Mouse (Mus musculus): ENCODE results near the gene AB124611.
"Not testable (repeated sequence)": the region's sequence is repeated elsewhere in the genome, so short reads cannot be mapped to it uniquely, and the experiment has no call there.

Gene AB124611

DNA sequence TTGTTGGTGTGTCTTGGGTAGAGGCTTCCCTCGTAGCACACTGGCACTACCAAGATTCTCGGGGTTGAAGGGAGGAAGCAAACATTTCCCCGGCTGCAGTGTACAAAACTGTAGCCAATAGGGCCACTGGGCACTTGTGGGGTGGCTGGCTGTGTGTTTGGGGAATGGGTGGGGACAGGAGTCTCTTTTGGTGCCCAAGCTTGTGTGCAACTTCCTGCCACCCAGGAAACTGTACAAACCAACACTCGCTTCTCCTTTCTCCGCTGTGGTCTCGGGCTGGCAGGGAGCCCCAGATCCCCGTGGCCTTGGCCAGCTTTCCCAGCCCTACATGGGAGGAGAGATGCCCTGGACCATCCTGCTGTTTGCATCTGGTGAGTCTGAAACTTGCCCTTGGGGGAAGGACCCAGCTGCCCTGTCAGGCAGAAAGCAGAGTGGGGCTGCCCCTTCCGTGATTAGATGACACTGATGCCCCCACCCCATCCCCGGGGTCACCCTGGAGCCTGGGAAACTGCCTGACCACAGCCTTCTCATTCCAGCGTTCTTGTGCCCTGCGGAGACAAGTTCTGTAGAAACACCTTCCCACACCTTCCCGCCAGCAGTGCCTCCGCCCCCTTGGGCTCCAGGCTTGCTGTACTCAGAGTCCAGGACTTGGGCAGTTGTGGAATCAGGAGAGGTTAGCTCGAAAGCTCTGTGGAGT, at the start of gene AB124611:
TSS of gene AB124611 (plus strand) at position 240 of the 697 bp plus-strand sequence.
- no peak for DNase-seq (ENCODE audit: low spot score)

DNA sequence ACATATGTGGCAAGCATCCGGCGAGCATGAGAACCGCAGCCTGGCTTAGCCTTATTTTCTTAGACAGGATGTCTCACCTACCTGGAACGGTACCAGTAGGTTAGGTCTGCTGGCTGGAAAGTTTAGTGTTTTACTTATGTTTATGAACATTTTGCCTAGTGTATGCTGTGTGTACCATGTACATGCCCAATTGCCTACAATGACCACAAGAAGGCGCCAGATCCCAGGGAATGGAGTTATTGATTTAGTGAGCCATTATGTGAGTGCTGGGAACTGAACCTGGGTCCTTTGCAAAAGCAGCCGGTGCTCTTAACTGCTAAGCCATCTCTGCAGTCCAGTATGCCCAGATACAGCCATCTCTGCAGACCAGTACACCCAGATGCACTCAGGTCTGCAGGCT, 48.3 kb upstream of the AB124611 start:
- no peak for DNase-seq (ENCODE audit: low spot score)

DNA sequence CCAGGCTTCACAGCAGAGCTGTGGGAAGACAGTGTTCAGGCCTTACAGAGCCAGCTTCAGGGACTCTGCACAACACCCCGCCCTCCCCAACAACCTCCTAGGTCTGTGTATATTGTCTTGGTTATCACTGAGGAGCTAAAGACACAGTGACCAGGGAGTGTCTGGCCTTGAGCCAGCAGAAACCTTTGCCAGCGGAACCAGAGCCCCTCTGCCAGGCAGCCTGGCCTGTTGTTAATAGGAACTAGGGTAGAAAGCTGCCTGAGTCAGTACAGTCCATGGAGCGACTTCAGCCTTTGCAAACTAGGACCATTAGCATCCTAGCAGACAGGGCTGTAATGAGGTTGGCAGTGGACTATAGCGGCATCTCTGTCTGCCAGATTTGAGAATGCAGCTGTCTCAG, 41.9 kb upstream of the AB124611 start:
- DNase-seq (ENCODE audit: low spot score) = no peak

DNA sequence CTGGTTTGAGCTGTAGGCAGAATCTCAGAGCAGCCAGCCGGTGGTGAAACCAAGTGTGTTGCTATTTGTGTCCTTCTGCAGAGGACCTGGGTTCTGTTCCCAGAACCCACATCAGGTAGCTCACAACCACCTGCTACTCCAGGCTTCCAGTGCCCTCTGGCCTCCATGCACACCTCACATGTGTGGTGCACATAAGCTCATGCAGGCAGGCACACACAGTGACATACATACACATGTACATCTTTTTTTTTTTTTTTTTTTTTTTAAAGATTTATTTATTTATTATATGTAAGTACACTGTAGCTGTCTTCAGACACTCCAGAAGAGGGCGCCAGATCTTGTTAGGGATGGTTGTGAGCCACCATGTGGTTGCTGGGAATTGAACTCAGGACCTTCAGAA, 37.7 kb upstream of the AB124611 start:
- DNase-seq (ENCODE audit: low spot score) = not testable (repeated sequence)

DNA sequence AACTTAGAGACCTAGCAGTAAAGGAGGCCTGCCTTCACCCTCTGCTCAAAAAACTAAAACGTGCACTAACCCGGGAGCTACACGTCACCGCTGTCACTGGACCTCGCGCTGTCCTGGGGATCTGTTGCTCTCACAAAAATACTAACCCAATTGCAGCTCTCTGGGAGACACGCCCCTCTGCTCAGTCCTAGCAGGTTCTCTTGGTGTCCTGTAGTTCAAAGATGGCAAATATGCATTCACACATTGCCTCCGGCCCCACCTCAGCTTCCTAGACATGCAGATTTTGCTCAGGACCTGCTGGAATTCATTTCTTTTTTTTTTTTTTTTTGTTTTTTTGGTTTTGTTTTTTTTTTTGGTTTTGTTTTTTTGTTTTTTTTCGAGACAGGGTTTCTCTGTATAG, 35.3 kb upstream of the AB124611 start:
- no peak for DNase-seq (ENCODE audit: low spot score)

DNA sequence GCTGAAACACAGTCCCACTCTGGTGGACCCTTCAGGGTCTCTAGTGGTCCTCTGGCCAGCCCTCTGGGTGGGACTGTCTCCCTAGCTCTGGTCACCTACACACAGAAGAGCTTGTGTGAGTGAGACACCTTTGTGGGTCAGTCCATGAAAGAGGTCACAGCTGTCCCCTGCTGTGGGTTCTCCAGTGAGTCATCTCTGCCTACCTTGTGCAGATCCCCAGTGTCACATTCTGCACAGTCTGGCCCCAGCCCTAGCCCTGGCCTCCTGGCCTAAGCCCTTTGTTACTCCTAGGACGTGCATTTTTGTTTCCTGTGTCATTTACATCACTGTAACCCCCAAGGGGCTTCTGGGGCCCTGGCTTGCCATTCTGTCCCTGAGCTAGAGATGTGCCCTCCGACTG, 32.1 kb upstream of the AB124611 start:
- no peak for DNase-seq (ENCODE audit: low spot score)

DNA sequence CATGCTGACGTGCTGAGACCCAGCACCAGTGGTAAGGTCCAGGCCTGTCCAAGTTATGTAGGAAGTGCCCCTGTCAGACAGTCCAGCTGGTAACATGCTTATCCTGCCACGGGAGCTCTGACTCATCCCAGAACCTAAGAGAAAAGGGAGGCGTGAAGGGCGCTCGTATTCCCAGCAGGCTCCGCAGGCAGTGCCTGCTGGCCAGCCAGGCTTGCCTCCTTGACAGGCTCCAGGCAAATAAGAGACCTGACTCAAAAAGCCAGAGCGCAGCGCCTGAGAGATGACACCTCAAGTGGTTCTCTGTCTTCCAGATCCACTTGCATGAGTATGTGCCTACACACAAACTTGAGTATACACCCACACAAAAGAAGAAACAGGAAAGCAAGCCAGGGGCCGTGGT, 31.2 kb upstream of the AB124611 start:
- DNase-seq (ENCODE audit: low spot score) = no peak

DNA sequence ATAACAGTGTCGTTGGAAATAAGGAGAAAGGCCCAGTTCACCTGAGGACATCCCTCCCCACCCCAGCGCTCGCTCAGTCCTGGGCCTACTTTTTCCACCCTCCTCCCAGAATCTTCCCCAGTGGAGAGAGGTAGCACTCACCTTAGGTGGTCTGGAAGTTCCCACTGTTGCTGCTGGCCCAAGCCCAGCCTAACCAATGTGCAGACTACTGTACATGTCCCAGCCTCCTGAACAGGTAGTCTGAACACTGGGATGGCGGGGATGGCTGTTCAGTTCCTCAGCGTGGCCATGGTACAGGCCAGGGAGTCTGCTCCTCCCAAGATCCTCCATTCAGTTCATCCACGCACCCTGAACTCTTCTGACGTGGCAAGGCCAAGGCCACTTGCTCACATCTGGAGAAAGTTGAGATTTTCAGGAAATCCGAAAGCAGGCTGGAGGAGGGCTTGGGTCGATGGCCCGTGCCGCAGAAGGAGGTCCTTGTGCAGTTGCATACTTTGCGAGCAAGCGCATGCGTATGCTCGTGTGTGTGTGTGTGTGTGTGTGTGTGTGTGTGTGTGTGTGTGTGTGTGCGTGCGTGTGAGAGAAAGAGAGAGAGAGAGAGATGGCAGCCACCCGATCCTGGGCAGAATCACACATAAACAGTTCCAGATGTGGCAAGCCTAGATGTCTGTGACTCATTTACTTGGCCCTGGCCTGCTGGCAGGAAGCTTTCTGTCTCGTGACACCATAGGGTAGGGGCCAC, 29.5 kb upstream of the AB124611 start:
- no peak for DNase-seq (ENCODE audit: low spot score)

DNA sequence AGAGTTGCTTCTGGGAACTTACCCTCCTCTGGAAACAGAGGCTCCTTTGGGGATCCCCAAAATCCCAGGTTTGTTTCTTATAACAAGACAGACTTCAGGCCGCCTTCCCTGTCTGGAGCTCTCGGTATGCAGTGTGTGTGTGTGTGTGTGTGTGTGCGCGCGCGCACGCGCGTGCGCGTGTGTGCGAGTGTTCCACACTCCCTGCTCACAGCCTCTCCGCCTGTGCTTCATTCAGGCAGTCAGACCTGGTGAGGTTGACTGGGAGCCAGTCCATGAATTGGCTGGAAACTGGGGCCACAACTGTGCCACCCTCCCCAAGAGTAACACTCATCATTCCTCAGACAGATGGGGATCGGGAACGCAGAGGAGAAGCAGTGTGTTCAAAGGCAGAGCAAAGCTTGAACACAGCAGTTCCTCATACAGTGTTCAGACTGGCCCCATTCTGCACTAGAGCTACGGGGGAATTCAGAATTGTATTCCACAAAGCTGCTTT, 28.9 kb upstream of the AB124611 start:
- no peak for DNase-seq (ENCODE audit: low spot score)

DNA sequence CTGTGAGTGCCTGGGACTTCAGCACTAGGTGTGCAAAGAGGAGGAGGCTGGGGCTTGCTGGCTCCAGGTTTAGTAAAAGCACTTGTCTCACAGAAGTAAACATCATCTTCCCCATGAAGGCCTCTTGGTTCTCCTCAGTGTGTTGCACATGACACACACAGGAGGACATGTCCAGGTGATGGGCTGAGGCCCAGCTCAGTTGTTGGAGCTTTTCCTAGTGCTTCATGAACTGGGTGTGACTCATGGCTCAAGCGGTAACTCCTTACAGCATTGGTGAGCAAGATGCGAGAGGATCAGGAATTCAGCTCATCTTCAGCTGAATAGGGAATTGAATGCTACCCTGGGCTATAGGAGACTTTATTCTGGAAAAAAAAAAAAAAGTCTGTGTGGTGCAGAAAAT, 28.3 kb upstream of the AB124611 start:
- DNase-seq (ENCODE audit: low spot score) = no peak

DNA sequence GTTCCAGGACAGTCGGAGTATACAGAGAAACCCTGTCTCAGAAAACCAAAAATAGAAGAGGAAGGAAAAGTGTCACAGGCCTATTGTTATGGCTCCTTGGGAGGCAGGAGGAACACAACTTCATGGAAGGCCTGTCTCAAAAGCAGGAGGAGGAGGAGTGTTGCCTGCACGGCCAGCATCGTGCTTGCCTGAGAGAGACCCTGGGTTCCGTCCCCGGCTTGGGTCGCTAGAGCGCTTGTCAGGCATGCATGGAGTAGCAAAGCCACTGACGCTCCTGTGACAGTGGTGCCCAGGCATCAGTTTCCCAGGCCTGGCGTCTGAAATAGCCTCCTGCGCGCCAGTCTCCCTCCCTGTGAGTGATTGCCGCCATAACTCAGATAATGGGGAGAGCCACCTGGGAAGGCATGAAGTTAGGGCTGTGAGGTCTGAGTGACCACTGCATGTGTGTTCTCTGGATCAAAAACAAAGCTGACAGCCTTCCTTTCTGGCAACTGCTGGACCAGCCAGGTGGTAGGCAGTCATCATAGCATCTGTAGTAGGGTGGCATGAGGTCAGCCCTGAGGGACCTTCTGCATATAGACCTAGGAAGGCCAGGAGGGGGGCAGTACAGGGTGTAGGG, 27.6 kb upstream of the AB124611 start:
- DNase-seq (ENCODE audit: low spot score) = no peak

DNA sequence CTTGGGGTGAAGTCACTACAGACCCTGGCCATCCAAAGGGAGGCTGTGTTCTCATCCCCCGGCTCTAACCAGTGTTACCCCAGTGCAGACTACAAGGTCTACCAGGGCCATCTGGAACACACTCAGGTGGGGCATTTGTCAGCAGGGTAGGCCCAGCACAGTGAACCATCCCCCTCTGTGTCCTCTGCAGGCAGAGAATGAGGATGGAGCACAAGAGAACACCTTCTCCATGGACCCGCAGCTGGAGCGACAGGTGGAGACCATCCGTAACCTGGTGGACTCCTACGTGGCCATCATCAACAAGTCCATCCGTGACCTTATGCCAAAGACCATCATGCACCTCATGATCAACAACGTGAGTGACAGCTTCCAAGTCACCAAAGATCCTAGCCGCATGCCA, 22.6 kb upstream of the AB124611 start:
- no peak for DNase-seq (ENCODE audit: low spot score)

DNA sequence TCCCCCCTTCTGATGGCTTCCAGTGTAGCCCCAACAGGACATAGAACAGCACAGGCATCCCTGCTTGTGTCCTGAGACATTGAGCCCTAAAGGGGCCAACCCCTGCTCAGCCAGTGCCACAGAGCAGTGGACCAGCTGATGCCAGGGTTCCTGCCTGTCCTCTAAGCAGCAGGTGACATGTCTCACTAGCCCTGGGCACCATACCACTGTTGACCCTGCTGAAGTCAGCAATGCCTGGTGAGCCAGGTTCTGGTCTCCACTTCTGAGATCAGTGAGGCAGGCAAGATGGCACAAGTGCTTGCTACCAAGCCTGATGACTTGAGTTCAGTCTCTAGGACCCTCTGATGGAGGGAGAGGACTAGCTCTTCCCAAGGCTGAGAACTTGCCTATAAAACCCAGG, 20.2 kb upstream of the AB124611 start:
- DNase-seq (ENCODE audit: low spot score) = no peak

DNA sequence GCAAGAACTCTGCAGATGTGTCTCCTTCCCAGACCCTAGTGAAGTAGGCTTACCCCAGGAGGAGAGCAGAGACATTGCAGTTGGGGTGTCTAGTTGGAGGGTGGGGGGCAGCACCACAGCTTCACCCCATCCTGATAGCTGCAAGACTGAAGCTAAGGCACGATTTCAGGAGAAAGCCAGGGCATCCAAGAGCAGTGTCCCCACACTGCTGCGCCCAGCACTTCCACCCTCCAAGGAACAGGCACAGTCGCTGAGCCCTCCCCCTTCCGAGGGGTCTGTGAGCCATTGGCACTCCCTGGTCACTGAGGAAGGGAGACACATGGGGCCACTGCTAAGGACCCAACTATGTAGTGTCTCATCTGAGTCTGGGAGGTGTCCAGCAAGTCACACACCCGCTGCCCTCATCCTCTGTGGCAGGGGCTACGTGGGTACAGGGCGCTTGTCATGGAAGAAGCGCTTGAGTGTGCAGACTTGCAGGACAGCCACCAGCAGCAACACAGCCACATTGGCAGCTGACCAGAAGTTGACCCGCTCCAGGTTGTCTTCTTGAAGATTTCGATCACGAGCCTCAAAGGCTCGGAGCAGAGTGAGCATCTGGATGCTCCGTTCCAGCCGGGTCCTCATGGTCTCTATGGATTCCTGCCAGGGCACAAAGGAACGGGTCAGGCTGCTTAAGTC, 18.1 kb upstream of the AB124611 start:
- DNase-seq (ENCODE audit: low spot score) = no peak

DNA sequence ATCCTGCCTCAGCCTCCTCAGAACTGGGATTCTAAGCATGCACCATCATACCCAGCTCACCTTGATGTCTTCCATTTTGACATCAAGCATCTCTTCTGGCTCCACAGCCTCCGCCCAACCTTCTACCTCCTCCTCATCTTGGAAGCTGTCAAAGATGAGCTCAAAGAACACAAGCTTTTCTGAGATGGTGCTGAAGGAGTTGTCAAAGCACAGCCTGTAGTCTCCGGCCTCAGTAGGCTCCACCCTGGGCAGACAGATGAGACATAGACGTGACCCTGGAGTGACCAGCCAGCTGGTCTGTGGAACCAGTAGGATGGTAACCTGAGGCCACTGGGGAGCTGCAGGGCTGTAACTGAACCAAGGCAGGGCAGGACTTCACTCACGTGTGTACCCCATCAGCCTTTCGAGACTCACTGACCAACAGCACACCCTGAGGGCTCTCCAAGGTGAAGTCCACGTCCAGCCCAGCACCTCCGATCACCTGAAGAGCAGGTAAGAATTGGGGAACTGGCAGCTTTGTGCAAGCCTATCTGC, 17.0 kb upstream of the AB124611 start:
- no peak for DNase-seq (ENCODE audit: low spot score)

DNA sequence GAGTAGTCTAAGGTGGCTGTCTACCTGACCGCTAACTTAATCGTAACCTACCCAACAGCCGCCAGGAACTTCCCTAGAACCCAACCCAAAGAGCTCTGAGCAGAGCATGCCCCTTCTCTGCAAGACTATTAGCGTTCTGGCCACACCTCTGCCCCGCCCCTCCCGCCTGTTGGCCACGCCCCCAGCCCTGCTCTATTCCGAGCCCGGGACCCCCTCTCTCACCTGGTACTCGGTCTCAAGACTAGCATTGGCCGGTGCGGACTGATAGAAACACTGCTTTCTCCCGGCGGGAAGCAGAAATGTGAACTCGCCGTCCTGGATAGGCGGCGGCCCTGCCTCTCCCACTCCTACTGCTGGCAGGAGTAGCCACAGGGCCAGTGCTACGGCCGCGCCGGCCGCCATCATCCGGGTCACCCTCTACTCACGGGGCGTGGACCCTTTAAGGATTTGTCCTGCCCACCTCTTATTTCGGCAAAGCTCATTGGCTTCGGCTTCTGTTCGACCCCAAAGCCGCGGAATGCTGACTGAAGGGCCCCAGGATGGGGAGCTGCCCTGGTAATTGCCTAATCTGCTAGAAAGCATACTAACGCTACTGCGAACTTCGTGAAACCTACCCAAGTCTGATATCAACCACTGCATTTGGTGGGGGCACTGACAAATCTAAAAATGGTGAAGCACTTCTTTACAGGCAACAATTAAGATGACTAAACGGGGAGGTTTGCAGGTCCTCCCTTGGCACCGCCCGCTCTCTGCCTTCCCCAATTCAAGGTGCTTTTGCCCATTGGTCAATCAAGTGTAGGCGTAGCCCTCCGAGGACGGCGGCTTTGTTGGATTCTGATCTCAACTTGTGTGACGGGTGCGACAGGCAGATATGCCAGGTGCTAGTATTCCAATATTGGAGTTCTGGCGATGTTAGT, 15.9 kb upstream of the AB124611 start, which contains the start of gene Tmed1:
TSS of gene Tmed1 (minus strand) at position 481 of the 917 bp plus-strand sequence.
- peak; percentile 77 for DNase-seq (ENCODE audit: low spot score)

DNA sequence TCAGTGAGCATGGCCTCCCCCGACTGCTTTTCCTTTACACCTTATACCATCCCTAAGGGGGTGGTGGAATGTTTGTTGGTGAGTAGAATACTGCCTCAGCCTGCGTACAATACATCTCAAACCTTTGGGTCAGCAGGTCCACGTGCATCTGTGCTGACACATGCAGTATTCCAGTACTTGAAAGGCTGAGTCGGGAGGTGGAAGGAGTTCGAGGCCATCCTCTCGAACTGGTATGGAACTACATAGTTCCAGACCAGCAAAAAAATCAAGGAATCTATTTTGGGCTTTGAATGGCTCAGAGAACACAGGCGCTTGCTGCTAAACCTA, 15.3 kb upstream of the AB124611 start:
- no peak for DNase-seq (ENCODE audit: low spot score)

DNA sequence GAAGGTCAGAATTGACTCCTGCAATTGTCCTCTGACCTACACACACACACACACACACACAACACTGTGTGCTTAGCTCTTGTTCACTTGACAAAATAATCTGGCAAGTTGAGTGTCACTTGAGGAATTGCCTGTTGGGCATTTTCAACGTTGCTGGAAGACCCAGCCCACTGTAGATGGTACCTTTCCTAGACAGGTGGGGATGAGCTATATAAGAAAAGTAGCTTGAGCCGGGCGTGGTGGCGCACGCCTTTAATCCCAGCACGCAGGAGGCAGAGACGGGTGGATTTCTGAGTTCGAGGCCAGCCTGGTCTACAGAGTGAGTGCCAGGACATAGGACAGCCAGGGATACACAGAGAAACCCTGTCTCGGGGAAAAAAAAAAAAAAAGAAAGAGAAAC, 14.9 kb upstream of the AB124611 start:
- DNase-seq (ENCODE audit: low spot score) = no peak

DNA sequence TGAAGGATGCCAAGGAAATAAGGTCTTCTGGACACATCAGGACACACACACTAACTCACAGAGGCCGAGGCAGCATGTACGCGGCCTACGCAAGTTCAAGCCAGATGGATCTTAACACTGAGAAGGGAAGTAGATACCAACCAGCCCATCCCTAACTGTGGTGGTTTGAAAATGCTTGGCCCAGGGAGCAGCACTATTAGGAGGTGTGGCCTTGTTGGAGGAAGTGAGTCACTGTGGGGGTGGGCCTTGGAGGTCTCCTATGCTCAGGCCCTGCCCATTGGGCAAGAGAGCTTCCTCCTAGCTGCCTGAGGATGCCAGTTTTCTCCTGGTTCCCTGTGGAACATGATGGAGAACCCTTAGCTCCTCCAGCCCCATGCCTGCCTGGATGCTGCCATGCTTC, 12.5 kb upstream of the AB124611 start:
- DNase-seq (ENCODE audit: low spot score) = no peak

DNA sequence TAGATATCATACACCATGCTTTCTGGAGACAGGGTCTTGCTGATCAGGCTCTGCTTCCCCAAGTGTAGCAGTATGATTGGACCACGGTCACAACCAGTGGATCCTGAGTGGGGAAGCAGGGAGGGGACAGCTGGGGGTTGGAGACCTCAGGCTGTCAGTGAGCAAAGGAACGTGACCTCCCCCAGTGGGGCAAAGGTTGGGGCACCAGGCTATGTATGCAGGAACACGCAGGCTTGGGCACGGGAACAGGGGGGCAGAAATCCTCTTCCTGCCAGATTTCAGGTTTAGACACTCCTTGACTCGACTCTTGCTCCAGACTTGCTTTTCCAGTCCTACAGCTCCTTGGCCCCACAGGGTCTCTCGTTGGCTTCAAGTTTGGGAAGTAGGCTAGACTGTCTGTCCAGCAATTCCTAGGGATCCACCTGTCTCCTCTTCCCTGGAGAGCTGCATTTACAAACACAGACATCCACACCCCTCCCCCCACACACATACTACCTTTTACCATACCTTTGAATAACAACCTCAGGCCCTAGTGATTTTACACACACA, 8.0 kb upstream of the AB124611 start:
- no peak for DNase-seq (ENCODE audit: low spot score)

DNA sequence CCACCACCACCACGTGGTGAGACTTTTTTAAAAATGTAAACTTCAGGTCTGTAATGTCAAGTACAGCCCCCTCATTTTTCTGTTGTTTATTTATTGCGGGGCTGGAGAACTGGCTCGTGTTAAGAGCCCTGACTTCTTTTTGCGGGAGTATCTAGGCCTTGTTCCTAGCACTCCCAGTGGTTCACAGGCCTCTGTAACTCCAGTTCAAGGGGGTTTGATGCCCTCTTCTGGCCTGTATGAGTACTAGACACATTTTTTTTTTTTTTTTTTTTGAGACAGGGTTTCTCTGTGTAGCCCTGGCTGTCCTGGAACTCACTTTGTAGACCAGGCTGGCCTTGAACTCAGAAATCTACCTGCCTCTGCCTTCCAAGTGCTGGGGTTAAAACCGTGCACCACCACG, 7.3 kb upstream of the AB124611 start:
- not testable (repeated sequence) for DNase-seq (ENCODE audit: low spot score)
